Mouse (Mus musculus) cerebellum, postnatal 4 days (tissue): ENCODE measurements around the gene Luzp1.

Source experiments
- DNase-seq, 2 experiments: peaks; one replicate each; pipeline ENCODE4 v3.0.0; 2022; ENCODE audit warnings: low spot score in 2 of 2, mixed read lengths in 1 of 2

Luzp1 gene

GRCm38 (mm10) chr4:136462086-136462838 lies 7.3 kb upstream of the Luzp1 start, which contains the start of gene 6030445D17Rik:
Gene 6030445D17Rik, plus strand, starts transcription at chr4:136462250.
- DNase-seq = peak; percentile 37 to 51

- no peak for DNase-seq
Observed at GRCm38 (mm10) chr4:136462839-136463178, 6.8 kb upstream of the Luzp1 start.

GRCm38 (mm10) chr4:136463436-136463835 lies 6.1 kb upstream of the Luzp1 start:
- no peak for DNase-seq

- peak in 1 of 2 experiments; percentile 61 for DNase-seq
Observed at GRCm38 (mm10) chr4:136466226-136466625, 3.3 kb upstream of the Luzp1 start.

- DNase-seq = no peak
Observed at GRCm38 (mm10) chr4:136468553-136469327, 821 bp upstream of the Luzp1 start.

GRCm38 (mm10) chr4:136469941-136470346 lies 383 bp downstream of the Luzp1 start:
- DNase-seq = no peak

GRCm38 (mm10) chr4:136470347-136471071 lies 948 bp downstream of the Luzp1 start:
- peak in 1 of 2 experiments; percentile 50 for DNase-seq

GRCm38 (mm10) chr4:136476692-136477091 lies 7.1 kb downstream of the Luzp1 start:
- no peak for DNase-seq

GRCm38 (mm10) chr4:136486549-136486948 lies 17.0 kb downstream of the Luzp1 start:
- no peak for DNase-seq

- no peak for DNase-seq
Observed at GRCm38 (mm10) chr4:136495993-136496392, 26.4 kb downstream of the Luzp1 start.

- no peak for DNase-seq
Observed at GRCm38 (mm10) chr4:136505426-136506215, 36.1 kb downstream of the Luzp1 start.

- DNase-seq = no peak
Observed at GRCm38 (mm10) chr4:136509857-136510256, 40.3 kb downstream of the Luzp1 start.

- no peak for DNase-seq
Observed at GRCm38 (mm10) chr4:136511708-136512107, 42.1 kb downstream of the Luzp1 start.

- no peak for DNase-seq
Observed at GRCm38 (mm10) chr4:136512905-136513304, 43.3 kb downstream of the Luzp1 start.

GRCm38 (mm10) chr4:136518141-136518540 lies 48.6 kb downstream of the Luzp1 start:
- DNase-seq = no peak

GRCm38 (mm10) chr4:136518576-136518975 lies 49.0 kb downstream of the Luzp1 start:
- DNase-seq = no peak

GRCm38 (mm10) chr4:136519866-136520265 lies 50.3 kb downstream of the Luzp1 start:
- DNase-seq = no peak

- no peak for DNase-seq
Observed at GRCm38 (mm10) chr4:136521898-136522297, 52.3 kb downstream of the Luzp1 start.

- no peak for DNase-seq
Observed at GRCm38 (mm10) chr4:136524309-136524708, 54.7 kb downstream of the Luzp1 start.

GRCm38 (mm10) chr4:136526412-136526811 lies 56.9 kb downstream of the Luzp1 start:
- peak in 1 of 2 experiments; percentile 63 for DNase-seq

- no peak for DNase-seq
Observed at GRCm38 (mm10) chr4:136545151-136545550, 75.6 kb downstream of the Luzp1 start.
